Mouse (Mus musculus) olfactory bulb, adult 2 months (tissue): ENCODE data around the gene Edar.

Experiments used
- CTCF ChIP-seq: fragments of 200-500 bp; IDR thresholded peaks from 2 replicates; pipeline ENCODE4 v1.5.1; 2012; ENCODE audit warnings: low read depth, mild to moderate bottlenecking, low read length, moderate library complexity; ENCODE audit not compliant: insufficient read depth
- POLR2A ChIP-seq: fragments of 200-500 bp; IDR thresholded peaks from 2 replicates; pipeline ENCODE4 v1.6.1; 2012; ENCODE audit warnings: mild to moderate bottlenecking, low read depth, low read length, moderate library complexity; ENCODE audit not compliant: insufficient read depth

GRCm38 (mm10) chr10:58624848-58625711 is 50.4 kb downstream of the Edar start:
- TF ChIP-seq POLR2A, result no peak
- TF ChIP-seq CTCF, result no peak
